Mouse (Mus musculus) liver, embryonic 14.5 days (tissue): Measurements from ENCODE around the gene Htt.
"Not testable (repeated sequence)": the region's sequence is repeated elsewhere in the genome, so short reads cannot be mapped to it uniquely, and the experiment has no call there.

ENCODE experiments used
- CTCF ChIP-seq: IDR thresholded peaks from 2 replicates; pipeline ENCODE4 v1.5.1; 2016; ENCODE audit warnings: antibody characterized with exemption, low read depth, control low read depth
- EP300 ChIP-seq: IDR thresholded peaks from 2 replicates; pipeline ENCODE4 v1.6.1; 2016; ENCODE audit warnings: antibody characterized with exemption, low read depth

- not testable (repeated sequence) for TF ChIP-seq EP300, CTCF
Measured at GRCm38 (mm10) chr5:34714371-34714770, 47.2 kb upstream of the Htt start.
